Mouse (Mus musculus): Measurements from ENCODE around the gene Dnmt3l. TPM values are rescaled to one million over a fixed set of nuclear protein-coding genes. Genes with fewer than 3 reads are reported as not detected.

Dnmt3l gene
- total and polyA plus RNA-seq, 2 experiments from 2014 or later = not detected

- ATAC-seq = peak; percentile 51
- Histone ChIP-seq H3K27ac (ENCODE audit: low read depth, low read length) (peak overlapping the region; percentile 9; the same call in 1 of the 2 replicates), H3K4me2 (ENCODE audit: low read depth) (no peak overlapping the region)
Observed at GRCm38 (mm10) chr10:78104555-78105490, 63.1 kb downstream of the Dnmt3l start.

DNA sequence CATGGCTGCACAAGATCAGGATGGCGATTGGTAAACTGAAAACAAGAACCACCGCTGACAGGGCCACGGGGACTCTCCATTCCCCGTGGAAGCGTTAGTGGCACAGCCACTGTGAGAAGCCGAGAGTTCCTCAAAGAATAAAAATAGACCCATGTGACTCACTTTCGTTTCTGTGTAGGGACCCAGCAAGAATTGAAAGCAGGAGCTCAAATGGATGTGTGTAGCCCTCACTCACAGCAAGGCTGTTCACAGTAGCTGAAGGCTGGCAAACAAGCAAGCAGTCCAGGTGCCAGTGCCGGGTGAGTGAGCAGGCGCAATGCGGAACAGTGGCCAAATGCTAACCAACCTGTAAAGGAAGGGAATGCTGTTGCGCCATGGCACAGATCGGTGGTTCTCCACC is 63.8 kb downstream of the Dnmt3l start:
- H3K27ac ChIP-seq (ENCODE audit: low read depth, low read length) = peak overlapping the region; percentile 50; the same call in 1 of the 2 replicates

More at GRCm38 (mm10) chr10:78104555-78105490, 63.1 kb downstream of the Dnmt3l start:
- no peaks in the 10 kb centered on the region for H3K36me3 ChIP-seq (ENCODE audit: insufficient read depth)
- H3K27me3 ChIP-seq (ENCODE audit: insufficient read depth, low read length) = no peaks in the 10 kb centered on the region
- no peaks in the 10 kb centered on the region for H3K9me3 ChIP-seq (ENCODE audit: low read length)
- peak; percentile 77 for DNase-seq
- WGBS = 45% methylated on average over 11 of the region's 11 CpGs
- no peak for TF ChIP-seq CTCF (IDR thresholded peaks at IDR 0.05; ENCODE audit: low read depth)
- H3K4me1 ChIP-seq (ENCODE audit: insufficient read depth) = 0 out of 2 replicates have a peak, but pooled peaks cover 4% of the 10 kb centered on the region
- no peak overlapping the region for H3K9ac ChIP-seq
- H3K4me3 ChIP-seq (ENCODE audit: low read depth, low read length) = no peak overlapping the region

More for the DNA sequence above, 63.8 kb downstream of the Dnmt3l start:
- Histone ChIP-seq H3K36me3 (ENCODE audit: insufficient read depth) (no peaks in the 10 kb centered on the region), H3K4me2 (ENCODE audit: low read depth) (no peak overlapping the region), H3K27me3 (ENCODE audit: insufficient read depth, low read length) (no peaks in the 10 kb centered on the region), H3K9ac (no peak overlapping the region), H3K4me3 (ENCODE audit: low read depth, low read length) (no peak overlapping the region), H3K9me3 (ENCODE audit: low read length) (no peaks in the 10 kb centered on the region), H3K4me1 (ENCODE audit: insufficient read depth) (0 out of 2 replicates have a peak, but pooled peaks cover 4% of the 10 kb centered on the region)
- WGBS = 51% methylated on average over 12 of the region's 12 CpGs
- TF ChIP-seq CTCF (IDR thresholded peaks at IDR 0.05; ENCODE audit: low read depth) = no peak
- DNase-seq (peak; percentile 43), ATAC-seq (peak; percentile 44)

Other genes with a start within 250 kb of the Dnmt3l start
- gene Gm9639, start 246.9 kb upstream of the Dnmt3l start, total RNA-seq (2014; rRNA removed) = not detected in 2 replicates
- gene Gm9639, start 246.9 kb upstream of the Dnmt3l start, polyA plus RNA-seq (2015; fragmentation: Nextera tagmentation; extraction: Ambion mirVana) = not detected in 2 replicates
- gene Gm19668, start 242.8 kb upstream of the Dnmt3l start, total RNA-seq (2014; rRNA removed) = not detected in 2 replicates
- not detected in 2 replicates for gene Gm19668, start 242.8 kb upstream of the Dnmt3l start, polyA plus RNA-seq (2015; fragmentation: Nextera tagmentation; extraction: Ambion mirVana)
- gene Gm9507, start 230.1 kb upstream of the Dnmt3l start, total RNA-seq (2014; rRNA removed) = not detected in 2 replicates
- not detected in 2 replicates for gene Gm9507, start 230.1 kb upstream of the Dnmt3l start, polyA plus RNA-seq (2015; fragmentation: Nextera tagmentation; extraction: Ambion mirVana)
- gene Gm2696, start 227.3 kb upstream of the Dnmt3l start, total RNA-seq (2014; rRNA removed) = not detected in 2 replicates
- not detected in 2 replicates for gene Gm2696, start 227.3 kb upstream of the Dnmt3l start, polyA plus RNA-seq (2015; fragmentation: Nextera tagmentation; extraction: Ambion mirVana)
- not detected in 2 replicates for gene Krtap10-4, start 214.9 kb upstream of the Dnmt3l start, total RNA-seq (2014; rRNA removed)
- gene Krtap10-4, start 214.9 kb upstream of the Dnmt3l start, polyA plus RNA-seq (2015; fragmentation: Nextera tagmentation; extraction: Ambion mirVana) = not detected in 2 replicates
- not detected in 2 replicates for gene Krtap10-10, start 206.0 kb upstream of the Dnmt3l start, total RNA-seq (2014; rRNA removed)
- not detected in 2 replicates for gene Krtap10-10, start 206.0 kb upstream of the Dnmt3l start, polyA plus RNA-seq (2015; fragmentation: Nextera tagmentation; extraction: Ambion mirVana)
- gene Gm36176, start 195.1 kb upstream of the Dnmt3l start, total RNA-seq (2014; rRNA removed) = not detected in 2 replicates
- gene Gm36176, start 195.1 kb upstream of the Dnmt3l start, polyA plus RNA-seq (2015; fragmentation: Nextera tagmentation; extraction: Ambion mirVana) = not detected in 2 replicates
- gene Gm10318, start 189.1 kb upstream of the Dnmt3l start, total RNA-seq (2014; rRNA removed) = not detected in 2 replicates
- gene Gm10318, start 189.1 kb upstream of the Dnmt3l start, polyA plus RNA-seq (2015; fragmentation: Nextera tagmentation; extraction: Ambion mirVana) = not detected in 2 replicates
- gene Gm3285, start 180.0 kb upstream of the Dnmt3l start, total RNA-seq (2014; rRNA removed) = 0.48 TPM in 1 of 2 replicates, not detected in the other
- gene Gm3285, start 180.0 kb upstream of the Dnmt3l start, polyA plus RNA-seq (2015; fragmentation: Nextera tagmentation; extraction: Ambion mirVana) = not detected in 2 replicates
- gene Lrrc3, start 139.4 kb upstream of the Dnmt3l start, total RNA-seq (2014; rRNA removed) = 19.7 and 24.1 TPM in 2 replicates
- 15.7 and 22.4 TPM in 2 replicates for gene Lrrc3, start 139.4 kb upstream of the Dnmt3l start, polyA plus RNA-seq (2015; fragmentation: Nextera tagmentation; extraction: Ambion mirVana)
- gene Trpm2, start 71.4 kb upstream of the Dnmt3l start, total RNA-seq (2014; rRNA removed) = 5.5 and 8.7 TPM in 2 replicates
- gene Trpm2, start 71.4 kb upstream of the Dnmt3l start, polyA plus RNA-seq (2015; fragmentation: Nextera tagmentation; extraction: Ambion mirVana) = 2.4 and 4.5 TPM in 2 replicates
- 46.5 and 50.4 TPM in 2 replicates for gene 1810043G02Rik, start 63.4 kb upstream of the Dnmt3l start, total RNA-seq (2014; rRNA removed)
- gene 1810043G02Rik, start 63.4 kb upstream of the Dnmt3l start, polyA plus RNA-seq (2015; fragmentation: Nextera tagmentation; extraction: Ambion mirVana) = 54.5 and 56.8 TPM in 2 replicates
- 85.6 and 112 TPM in 2 replicates for gene Pfkl, start 31.9 kb upstream of the Dnmt3l start, total RNA-seq (2014; rRNA removed)
- 57.3 and 72.9 TPM in 2 replicates for gene Pfkl, start 31.9 kb upstream of the Dnmt3l start, polyA plus RNA-seq (2015; fragmentation: Nextera tagmentation; extraction: Ambion mirVana)
- gene Aire, start 1.7 kb downstream of the Dnmt3l start, total RNA-seq (2014; rRNA removed) = 0.15 TPM in 1 of 2 replicates, not detected in the other
- gene Aire, start 1.7 kb downstream of the Dnmt3l start, polyA plus RNA-seq (2015; fragmentation: Nextera tagmentation; extraction: Ambion mirVana) = 0.14 and 0.29 TPM in 2 replicates
- 1.9 and 2.0 TPM in 2 replicates for gene Icosl, start 27.4 kb downstream of the Dnmt3l start, total RNA-seq (2014; rRNA removed)
- 0.75 and 0.91 TPM in 2 replicates for gene Icosl, start 27.4 kb downstream of the Dnmt3l start, polyA plus RNA-seq (2015; fragmentation: Nextera tagmentation; extraction: Ambion mirVana)
- gene D10Jhu81e, start 127.8 kb downstream of the Dnmt3l start, total RNA-seq (2014; rRNA removed) = 76.7 and 85.2 TPM in 2 replicates
- 21.2 and 24.4 TPM in 2 replicates for gene D10Jhu81e, start 127.8 kb downstream of the Dnmt3l start, polyA plus RNA-seq (2015; fragmentation: Nextera tagmentation; extraction: Ambion mirVana)
- gene Pwp2, start 143.2 kb downstream of the Dnmt3l start, total RNA-seq (2014; rRNA removed) = 27.2 and 30.0 TPM in 2 replicates
- gene Pwp2, start 143.2 kb downstream of the Dnmt3l start, polyA plus RNA-seq (2015; fragmentation: Nextera tagmentation; extraction: Ambion mirVana) = 15.0 and 16.4 TPM in 2 replicates
- 92.0 and 95.2 TPM in 2 replicates for gene Trappc10, start 202.7 kb downstream of the Dnmt3l start, total RNA-seq (2014; rRNA removed)
- gene Trappc10, start 202.7 kb downstream of the Dnmt3l start, polyA plus RNA-seq (2015; fragmentation: Nextera tagmentation; extraction: Ambion mirVana) = 28.9 and 31.6 TPM in 2 replicates